10 mouse cellular contexts compared by ENCODE assay signal in genomic region chr9:102724942-102725341, GRCm38 (mm10). TPM values are rescaled to one million over a fixed set of nuclear protein-coding genes. Genes with fewer than 3 reads are reported as not detected.
DNase-seq lines count a peak whose midpoint lies in the region; ATAC-seq and TF ChIP-seq lines count a peak whose summit lies in the region.
"Had no signal": no experiment of that assay in that cellular context is flagged by ENCODE, and none has a peak within 500 bp of the region (broad histone marks: within the 10 kb centered on the region; RNA-seq: fewer than 3 reads in every experiment).

No protein-coding gene starts in this region.

- peak overlapping the region; percentile 89 for H3K27ac ChIP-seq in kidney, adult 2 months (ENCODE audit: insufficient read depth, low read depth, low read length)
- H3K27ac ChIP-seq in embryonic facial prominence, embryonic 11.5 days (replicated peaks; ENCODE audit: low read depth, low read length): 0 out of 2 replicates have a peak overlapping the region, but pooled peaks have one; percentile 66
- H3K27ac ChIP-seq in hindbrain, embryonic 13.5 days: peak overlapping the region; percentile 84; the same call in 1 of the 2 replicates
- H3K27ac ChIP-seq in midbrain, embryonic 14.5 days (replicated peaks; ENCODE audit: low read depth, low read length): peak overlapping the region; percentile 78; the same call in 1 of the 2 replicates
- H3K27ac ChIP-seq: liver, embryonic 13.5 days had no signal

- peak; percentile 34 for DNase-seq in kidney, adult 2 months
- DNase-seq in kidney, postnatal 36 days: no peak
- DNase-seq in embryonic facial prominence, embryonic 11.5 days (ENCODE audit: low spot score): no peak
- no peak for DNase-seq in midbrain, embryonic 14.5 days
- no peak for DNase-seq in frontal cortex, postnatal 25 days (ENCODE audit: low spot score in 2 of 2)
- DNase-seq in thymus, adult 18-20 months: no peak
- no peak for DNase-seq in gastrocnemius, adult 8-10 months (ENCODE audit: low spot score in 2 of 2)
- DNase-seq: liver, embryonic 13.5 days; thymus, postnatal 36 days had no signal

- H3K36me3 ChIP-seq in kidney, adult 2 months (ENCODE audit: control insufficient read depth, insufficient read depth, low read length): peaks cover 34% of the 10 kb centered on the region
- peaks cover 32% of the 10 kb centered on the region for H3K36me3 ChIP-seq in embryonic facial prominence, embryonic 11.5 days (replicated peaks; ENCODE audit: control insufficient read depth, insufficient read depth, low read depth, low read length)
- peaks cover 95% of the 10 kb centered on the region for H3K36me3 ChIP-seq in hindbrain, embryonic 13.5 days
- peaks cover 100% of the 10 kb centered on the region for H3K36me3 ChIP-seq in midbrain, embryonic 14.5 days (ENCODE audit: control insufficient read depth, insufficient read depth, low read length)

- H3K4me2 ChIP-seq in embryonic facial prominence, embryonic 11.5 days (ENCODE audit: low read depth, low read length): no peak overlapping the region
- no peak overlapping the region for H3K4me2 ChIP-seq in hindbrain, embryonic 13.5 days
- no peak overlapping the region for H3K4me2 ChIP-seq in midbrain, embryonic 14.5 days (ENCODE audit: low read length)
- H3K4me2 ChIP-seq: liver, embryonic 13.5 days had no signal

- TF ChIP-seq CTCF in kidney, adult 2 months (conservative IDR thresholded peaks at IDR 0.05; ENCODE audit: insufficient read depth, insufficient read length, low read depth, low read length): no peak

- H3K4me1 ChIP-seq in kidney, adult 2 months (ENCODE audit: control insufficient read depth, insufficient read depth, low read length): peaks cover 69% of the 10 kb centered on the region
- peaks cover 30% of the 10 kb centered on the region for H3K4me1 ChIP-seq in embryonic facial prominence, embryonic 11.5 days (ENCODE audit: control insufficient read depth, insufficient read depth, low read length)
- H3K4me1 ChIP-seq in hindbrain, embryonic 13.5 days (replicated peaks): peaks cover 86% of the 10 kb centered on the region
- peaks cover 65% of the 10 kb centered on the region for H3K4me1 ChIP-seq in midbrain, embryonic 14.5 days (ENCODE audit: control insufficient read depth, insufficient read depth, low read length)

- no peak overlapping the region for H3K9ac ChIP-seq in embryonic facial prominence, embryonic 11.5 days (replicated peaks; ENCODE audit: low read length)
- peak overlapping the region; percentile 66; the same call in 1 of the 2 replicates for H3K9ac ChIP-seq in hindbrain, embryonic 13.5 days
- no peak overlapping the region for H3K9ac ChIP-seq in midbrain, embryonic 14.5 days (replicated peaks; ENCODE audit: low read length)
- H3K9ac ChIP-seq: liver, embryonic 13.5 days had no signal

- ATAC-seq in embryonic facial prominence, embryonic 11.5 days (replicated peaks; ENCODE audit: insufficient number of reproducible peaks, low FRiP score, low TSS enrichment, low read depth): no peak
- ATAC-seq in hindbrain, embryonic 13.5 days (ENCODE audit: low FRiP score): no peak
- ATAC-seq in midbrain, embryonic 14.5 days (ENCODE audit: low FRiP score, low TSS enrichment): no peak

- H3K4me3 ChIP-seq in kidney, adult 2 months (ENCODE audit: insufficient read depth, low read depth, low read length): no peak overlapping the region
- no peak overlapping the region for H3K4me3 ChIP-seq in embryonic facial prominence, embryonic 11.5 days (ENCODE audit: low read depth, low read length)
- H3K4me3 ChIP-seq in hindbrain, embryonic 13.5 days: no peak overlapping the region
- H3K4me3 ChIP-seq in midbrain, embryonic 14.5 days (replicated peaks; ENCODE audit: low read depth, low read length): no peak overlapping the region
- H3K4me3 ChIP-seq: liver, embryonic 13.5 days had no signal

- 56% methylated on average over 7 of the region's 7 CpGs for WGBS in kidney, adult 2 months
- 78% methylated on average over 7 of the region's 7 CpGs for WGBS in embryonic facial prominence, embryonic 11.5 days
- 81% methylated on average over 7 of the region's 7 CpGs for WGBS in hindbrain, embryonic 13.5 days
- WGBS in midbrain, embryonic 14.5 days: 75% methylated on average over 7 of the region's 7 CpGs

- no peak for TF ChIP-seq POLR2A in kidney, adult 2 months (IDR thresholded peaks at IDR 0.05; ENCODE audit: low read depth, low read length)

- H3K27me3 ChIP-seq in kidney, adult 2 months (replicated peaks; ENCODE audit: control insufficient read depth, insufficient read depth, low read length): no peaks in the 10 kb centered on the region
- no peaks in the 10 kb centered on the region for H3K27me3 ChIP-seq in embryonic facial prominence, embryonic 11.5 days (ENCODE audit: control insufficient read depth, insufficient read depth, low read length)
- H3K27me3 ChIP-seq in hindbrain, embryonic 13.5 days: no peaks in the 10 kb centered on the region
- no peaks in the 10 kb centered on the region for H3K27me3 ChIP-seq in midbrain, embryonic 14.5 days (ENCODE audit: control insufficient read depth, insufficient read depth, low read length)

- no peaks in the 10 kb centered on the region for H3K9me3 ChIP-seq in embryonic facial prominence, embryonic 11.5 days (replicated peaks; ENCODE audit: control insufficient read depth, low read length)
- H3K9me3 ChIP-seq in hindbrain, embryonic 13.5 days: no peaks in the 10 kb centered on the region
- no peaks in the 10 kb centered on the region for H3K9me3 ChIP-seq in midbrain, embryonic 14.5 days (ENCODE audit: control insufficient read depth, low read length)
- H3K9me3 ChIP-seq: liver, embryonic 13.5 days had no signal

RNA-seq across cellular contexts. Expression of gene Amotl2, which starts 8.5 kb away (rescaled TPM):
- polyA plus RNA-seq in kidney, adult 2 months (2012; rRNA removed): 37.7 and 40.5 TPM in 2 replicates
- 36.0 and 39.0 TPM in 2 replicates for polyA plus RNA-seq in embryonic facial prominence, embryonic 11.5 days (2014; fragmentation: Nextera tagmentation; extraction: Ambion mirVana)
- polyA plus RNA-seq in hindbrain, embryonic 13.5 days (2015; fragmentation: Nextera tagmentation; extraction: Ambion mirVana): 64.7 and 67.3 TPM in 2 replicates
- polyA plus RNA-seq in midbrain, embryonic 14.5 days (2014; fragmentation: Nextera tagmentation; extraction: Ambion mirVana): 61.0 and 77.7 TPM in 2 replicates
- total RNA-seq in gastrocnemius, adult 8-10 months (2022): 10 to 100 TPM; 12.7 to 17.4 (median 15.0) TPM
